Mouse (Mus musculus) midbrain, embryonic 11.5 days (tissue): ENCODE results near the gene Snx25. TPM values are rescaled to one million over a fixed set of nuclear protein-coding genes. Genes with fewer than 3 reads are reported as not detected.
"Not testable (repeated sequence)": the region's sequence is repeated elsewhere in the genome, so short reads cannot be mapped to it uniquely, and the experiment has no call there.

ENCODE experiments used
- ATAC-seq: fragments of 200-750 bp; cut with Nextera tagmentation; 2 replicates; pipeline ENCODE4 v1.8.0; 2017; ENCODE audit warnings: moderate TSS enrichment, moderate library complexity; ENCODE audit not compliant: low FRiP score
- DNase-seq: peaks from one replicate; pipeline ENCODE4 v3.0.0; 2015; ENCODE audit warnings: low spot score; ENCODE audit errors: missing footprints
- H3K27ac ChIP-seq: fragments of 300-500 bp; sonication (generic); 2 replicates; pipeline ENCODE4 v1.5.1; 2014; ENCODE audit warnings: low read depth, low read length
- H3K27me3 ChIP-seq: fragments of 300-500 bp; sonication (generic); 2 replicates; pipeline ENCODE4 v1.6.1; 2014; ENCODE audit warnings: mild to moderate bottlenecking, low read length, moderate library complexity, mixed read lengths; ENCODE audit not compliant: control insufficient read depth, insufficient read depth
- H3K36me3 ChIP-seq: fragments of 300-500 bp; sonication (generic); 2 replicates; pipeline ENCODE4 v1.6.1; 2014; ENCODE audit warnings: mild to moderate bottlenecking, low read length, moderate library complexity, mixed read lengths; ENCODE audit not compliant: control insufficient read depth, insufficient read depth
- H3K4me1 ChIP-seq: fragments of 300-500 bp; sonication (generic); 2 replicates; pipeline ENCODE4 v1.6.1; 2014; ENCODE audit warnings: low read length; ENCODE audit not compliant: control insufficient read depth, insufficient read depth
- H3K4me2 ChIP-seq: fragments of 300-500 bp; sonication (generic); 2 replicates; pipeline ENCODE4 v1.6.1; 2014; ENCODE audit warnings: mild to moderate bottlenecking, moderate library complexity
- H3K4me3 ChIP-seq: fragments of 300-500 bp; sonication (generic); 2 replicates; pipeline ENCODE4 v1.5.1; 2014; ENCODE audit warnings: low read depth, low read length
- H3K9ac ChIP-seq: fragments of 300-500 bp; sonication (generic); 2 replicates; pipeline ENCODE4 v1.6.1; 2014; ENCODE audit warnings: low read length
- H3K9me3 ChIP-seq: fragments of 300-500 bp; sonication (generic); 2 replicates; pipeline ENCODE4 v1.6.1; 2016; ENCODE audit warnings: low read length; ENCODE audit not compliant: control insufficient read depth
- WGBS: fragments of 180-500 bp; shearing (Covaris S2); extraction: QIAGEN DNeasy Blood & Tissue Kit; methylation state at CpG from one replicate; pipeline ENCODE4 v1.1.7; 2014; 5-methylcytosine and 5-hydroxymethylcytosine counted together
- polyA plus RNA-seq: library from polyadenylated mRNA; unstranded; fragments of >200 nt; fragmentation: Nextera tagmentation; extraction: Ambion mirVana; gene quantifications from 2 replicates; pipeline ENCODE4 v1.2.1, GENCODE M21; 2014

Snx25 gene
- polyA plus RNA-seq, 1 experiment from 2014 or later: 7.1 TPM

DNA sequence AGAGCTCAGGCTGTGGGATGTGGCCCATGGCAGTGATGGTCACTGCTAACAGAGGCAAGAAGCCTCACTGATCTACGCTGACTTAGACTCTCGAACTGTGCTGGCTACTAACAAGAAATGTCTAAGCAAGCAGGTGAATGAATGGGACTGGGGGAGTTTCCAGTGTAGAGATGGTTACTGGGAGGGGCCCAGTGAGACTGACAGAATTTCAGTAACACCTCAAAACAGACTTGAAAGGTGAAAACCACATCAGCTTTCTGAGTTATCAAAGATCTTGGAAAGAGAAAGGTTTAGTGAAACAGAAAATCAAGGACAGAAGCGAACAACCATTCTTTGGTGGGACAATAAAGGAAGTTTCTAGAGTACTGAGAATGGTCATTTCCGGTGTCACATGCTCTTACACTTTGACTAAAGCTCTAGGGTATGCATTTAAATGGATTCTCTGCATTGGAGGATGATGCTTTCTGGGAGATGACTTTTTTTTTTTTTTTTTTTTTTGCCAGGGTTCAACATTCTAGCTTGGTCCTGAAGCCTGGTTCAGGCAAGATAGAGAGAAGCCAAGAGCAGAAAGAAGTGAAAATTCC, 9.4 kb downstream of the Snx25 start:
- Histone ChIP-seq H3K27me3 (no peaks in the 10 kb centered on the region), H3K4me2 (no peak overlapping the region), H3K4me3 (no peak overlapping the region), H3K9me3 (no peaks in the 10 kb centered on the region), H3K9ac (no peak overlapping the region), H3K4me1 (no peaks in the 10 kb centered on the region), H3K27ac (no peak overlapping the region), H3K36me3 (no peaks in the 10 kb centered on the region)
- ATAC-seq: no peak
- DNase-seq: no peak
- WGBS: 93% methylated on average over 4 of the region's 4 CpGs

DNA sequence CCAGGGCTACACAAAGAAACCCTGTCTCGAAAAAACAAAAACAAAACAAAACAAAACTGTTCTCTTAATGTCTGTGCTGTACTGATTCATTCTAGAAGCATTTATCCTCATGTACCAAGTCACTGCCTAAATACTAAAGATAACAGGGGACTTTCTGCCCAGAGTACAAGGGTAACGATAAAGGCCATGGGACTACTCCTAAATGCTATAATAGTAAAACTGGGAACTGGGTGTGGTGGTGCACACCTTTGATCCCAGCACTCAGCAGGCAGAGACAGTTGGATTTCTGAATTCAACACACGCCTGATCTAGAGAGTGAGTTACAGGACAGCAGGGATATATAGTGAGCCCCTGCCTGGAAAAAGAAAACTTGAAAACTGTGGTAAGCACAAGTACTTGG, 10.3 kb downstream of the Snx25 start:
- DNase-seq (no peak), ATAC-seq (no peak)
- Histone ChIP-seq H3K27ac (no peak overlapping the region), H3K4me2 (no peak overlapping the region), H3K9me3 (no peaks in the 10 kb centered on the region), H3K4me1 (no peaks in the 10 kb centered on the region), H3K27me3 (no peaks in the 10 kb centered on the region), H3K36me3 (no peaks in the 10 kb centered on the region), H3K4me3 (no peak overlapping the region), H3K9ac (no peak overlapping the region)
- WGBS: 89% methylated on average over 3 of the region's 3 CpGs

DNA sequence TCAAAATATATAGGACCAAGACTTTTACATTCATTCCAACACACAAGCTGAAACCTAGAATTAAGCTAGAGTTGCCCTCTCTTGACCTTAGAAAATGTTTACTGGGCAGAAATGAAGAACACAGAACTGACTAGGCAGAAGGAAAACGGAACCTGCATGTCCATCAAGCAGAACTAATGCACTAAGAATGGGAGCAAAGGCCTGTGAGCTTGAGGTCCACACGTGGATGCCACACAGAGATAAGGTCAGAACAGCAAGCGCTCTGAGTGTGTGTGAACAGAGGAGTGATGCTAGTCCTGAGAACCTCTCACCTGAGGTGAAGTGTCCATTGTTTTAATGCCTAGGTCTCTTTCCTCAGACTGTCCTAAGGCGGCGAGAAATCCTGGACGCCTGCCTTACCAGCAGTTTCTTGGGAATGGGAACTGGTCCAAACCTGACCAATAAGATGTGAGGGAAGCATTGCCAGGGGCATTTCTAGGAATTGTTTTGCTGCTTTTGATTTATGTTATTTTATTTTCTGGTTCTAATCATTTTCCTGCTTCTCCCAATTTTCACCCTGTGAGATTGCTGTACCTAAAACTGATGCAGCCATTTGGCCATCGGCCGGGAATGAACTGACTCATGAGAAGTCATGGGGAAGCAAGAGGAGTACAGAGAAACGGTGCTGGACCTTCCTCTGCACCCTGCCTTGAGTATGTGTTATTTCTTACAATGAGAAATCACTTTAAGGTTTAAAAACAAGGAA, 11.4 kb downstream of the Snx25 start:
- Histone ChIP-seq H3K27me3 (no peaks in the 10 kb centered on the region), H3K36me3 (no peaks in the 10 kb centered on the region), H3K4me3 (no peak overlapping the region), H3K4me1 (no peaks in the 10 kb centered on the region), H3K27ac (no peak overlapping the region), H3K4me2 (no peak overlapping the region), H3K9ac (no peak overlapping the region), H3K9me3 (no peaks in the 10 kb centered on the region)
- ATAC-seq (no peak), DNase-seq (no peak)
- 85% methylated on average over 9 of the region's 9 CpGs for WGBS

DNA sequence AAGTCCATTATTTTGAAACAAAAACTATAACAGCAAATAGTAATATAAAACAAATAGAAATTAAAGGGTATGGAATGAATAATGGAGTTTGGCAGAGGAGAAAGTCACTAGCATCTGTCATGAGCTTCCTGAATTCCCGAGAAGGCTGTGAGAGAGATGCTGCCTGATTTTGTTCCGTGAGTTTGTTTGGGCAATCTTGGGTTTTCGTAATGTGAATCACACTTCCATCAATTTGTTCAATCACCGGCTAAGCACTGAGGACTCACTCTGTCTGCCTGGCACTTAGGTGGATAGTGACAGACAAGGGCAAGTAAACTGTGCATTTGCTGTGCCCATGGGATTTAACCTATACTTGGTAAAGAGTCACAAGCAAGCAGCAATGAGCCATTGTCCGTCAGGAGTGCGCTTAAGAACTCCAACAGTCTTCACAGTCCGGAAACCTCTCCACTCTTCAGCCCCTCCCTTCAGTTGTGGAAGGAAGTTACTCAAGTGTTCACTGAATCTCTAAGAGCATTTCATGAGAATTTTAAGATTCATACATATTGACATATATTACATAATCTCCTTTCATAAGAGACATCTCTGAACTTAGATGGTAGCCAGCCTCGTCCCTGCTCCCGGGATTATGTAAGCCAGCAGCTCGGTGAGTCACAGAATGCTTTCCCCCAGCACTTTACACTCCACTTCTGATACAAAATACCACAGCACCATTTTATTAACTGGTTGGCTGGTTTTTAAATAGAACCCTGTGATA, 13.9 kb downstream of the Snx25 start:
- Histone ChIP-seq H3K36me3 (no peaks in the 10 kb centered on the region; the same call in 1 of the 2 replicates), H3K27ac (no peak overlapping the region), H3K27me3 (no peaks in the 10 kb centered on the region), H3K4me2 (no peak overlapping the region), H3K9me3 (no peaks in the 10 kb centered on the region; the same call in 1 of the 2 replicates), H3K9ac (no peak overlapping the region), H3K4me1 (no peaks in the 10 kb centered on the region), H3K4me3 (no peak overlapping the region)
- ATAC-seq: no peak
- WGBS: 90% methylated on average over 10 of the region's 10 CpGs
- no peak for DNase-seq

DNA sequence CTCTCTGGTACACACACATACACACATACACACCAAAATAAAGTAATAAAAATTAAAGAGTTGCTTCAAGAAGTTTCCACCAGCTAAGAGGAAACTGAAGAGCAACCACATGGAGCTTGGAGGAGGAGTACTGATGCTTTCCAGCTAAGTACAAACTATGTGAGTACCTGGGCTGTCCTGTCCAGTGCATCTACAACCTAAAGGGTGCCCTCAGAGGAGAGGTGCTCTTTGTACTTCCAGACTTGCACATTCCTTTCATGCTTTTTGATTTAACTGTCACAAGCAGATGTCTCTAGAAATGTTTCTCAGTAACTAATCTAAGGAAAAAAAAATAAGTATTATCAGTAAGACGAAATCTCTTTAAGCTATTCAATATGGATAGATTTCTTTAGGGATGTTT, 14.6 kb downstream of the Snx25 start:
- H3K4me2 ChIP-seq: no peak overlapping the region
- H3K4me1 ChIP-seq: no peaks in the 10 kb centered on the region
- ATAC-seq (no peak), DNase-seq (no peak)
- no peaks in the 10 kb centered on the region; the same call in 1 of the 2 replicates for H3K9me3 ChIP-seq
- no peaks in the 10 kb centered on the region; the same call in 1 of the 2 replicates for H3K36me3 ChIP-seq
- WGBS: 88% methylated on average over 1 of the region's 1 CpGs
- H3K4me3 ChIP-seq: no peak overlapping the region
- no peaks in the 10 kb centered on the region for H3K27me3 ChIP-seq
- no peak overlapping the region for H3K27ac ChIP-seq
- no peak overlapping the region for H3K9ac ChIP-seq

DNA sequence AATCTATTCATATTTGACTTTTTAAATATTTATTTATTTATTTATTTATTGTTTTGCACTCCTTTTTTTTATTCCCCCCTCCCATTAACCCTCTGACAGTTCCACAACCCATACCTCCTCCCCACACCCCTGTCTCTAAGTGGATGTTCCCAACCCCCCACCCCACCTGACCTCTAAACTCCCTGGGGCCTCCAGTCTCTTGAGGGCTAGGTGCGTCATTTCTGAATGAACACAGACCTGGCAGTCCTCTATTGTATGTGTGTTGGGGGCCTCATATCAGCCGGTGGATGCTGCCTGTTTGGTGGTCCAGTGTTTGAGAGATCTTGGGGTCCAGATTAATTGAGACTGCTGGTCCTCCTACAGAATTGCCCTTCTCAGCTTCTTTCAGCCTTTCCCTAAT, 16.4 kb downstream of the Snx25 start:
- not testable (repeated sequence) for H3K4me1 ChIP-seq, H3K9ac ChIP-seq, ATAC-seq, H3K4me3 ChIP-seq, H3K9me3 ChIP-seq, H3K27ac ChIP-seq, H3K4me2 ChIP-seq, DNase-seq, H3K27me3 ChIP-seq, H3K36me3 ChIP-seq
- 89% methylated on average over 2 of the region's 2 CpGs for WGBS

- no peaks in the 10 kb centered on the region for H3K4me1 ChIP-seq
- H3K36me3 ChIP-seq: no peaks in the 10 kb centered on the region; the same call in 1 of the 2 replicates
- no peak overlapping the region for H3K4me2 ChIP-seq
- no peak for DNase-seq
- no peak for ATAC-seq
- H3K4me3 ChIP-seq: no peak overlapping the region
- H3K27me3 ChIP-seq: no peaks in the 10 kb centered on the region
- no peak overlapping the region for H3K9ac ChIP-seq
- H3K27ac ChIP-seq: no peak overlapping the region
- WGBS: 85% methylated on average over 2 of the region's 2 CpGs
- H3K9me3 ChIP-seq: no peaks in the 10 kb centered on the region; the same call in 1 of the 2 replicates
Observed at GRCm38 (mm10) chr8:46130426-46130825, 21.5 kb downstream of the Snx25 start.

GRCm38 (mm10) chr8:46122498-46122897, 29.5 kb downstream of the Snx25 start:
- DNase-seq (no peak), ATAC-seq (no peak)
- no peaks in the 10 kb centered on the region for H3K27me3 ChIP-seq
- H3K4me3 ChIP-seq: no peak overlapping the region
- H3K36me3 ChIP-seq: no peaks in the 10 kb centered on the region
- no peak overlapping the region for H3K27ac ChIP-seq
- H3K9me3 ChIP-seq: no peaks in the 10 kb centered on the region
- no peaks in the 10 kb centered on the region for H3K4me1 ChIP-seq
- H3K4me2 ChIP-seq: no peak overlapping the region
- 96% methylated on average over 2 of the region's 2 CpGs for WGBS
- H3K9ac ChIP-seq: no peak overlapping the region

- Histone ChIP-seq H3K27ac (no peak overlapping the region), H3K36me3 (no peaks in the 10 kb centered on the region; the same call in 1 of the 2 replicates), H3K4me2 (no peak overlapping the region), H3K27me3 (no peaks in the 10 kb centered on the region), H3K4me3 (no peak overlapping the region), H3K9me3 (no peaks in the 10 kb centered on the region), H3K4me1 (no peaks in the 10 kb centered on the region), H3K9ac (no peak overlapping the region)
- DNase-seq: no peak
- WGBS: 93% methylated on average over 3 of the region's 3 CpGs
- ATAC-seq: no peak
Observed at GRCm38 (mm10) chr8:46119176-46119575, 32.8 kb downstream of the Snx25 start.
